Mouse (Mus musculus): Measurements from ENCODE around the gene Cul9.
"Not testable (repeated sequence)": the region's sequence is repeated elsewhere in the genome, so short reads cannot be mapped to it uniquely, and the experiment has no call there.

Gene Cul9

DNA sequence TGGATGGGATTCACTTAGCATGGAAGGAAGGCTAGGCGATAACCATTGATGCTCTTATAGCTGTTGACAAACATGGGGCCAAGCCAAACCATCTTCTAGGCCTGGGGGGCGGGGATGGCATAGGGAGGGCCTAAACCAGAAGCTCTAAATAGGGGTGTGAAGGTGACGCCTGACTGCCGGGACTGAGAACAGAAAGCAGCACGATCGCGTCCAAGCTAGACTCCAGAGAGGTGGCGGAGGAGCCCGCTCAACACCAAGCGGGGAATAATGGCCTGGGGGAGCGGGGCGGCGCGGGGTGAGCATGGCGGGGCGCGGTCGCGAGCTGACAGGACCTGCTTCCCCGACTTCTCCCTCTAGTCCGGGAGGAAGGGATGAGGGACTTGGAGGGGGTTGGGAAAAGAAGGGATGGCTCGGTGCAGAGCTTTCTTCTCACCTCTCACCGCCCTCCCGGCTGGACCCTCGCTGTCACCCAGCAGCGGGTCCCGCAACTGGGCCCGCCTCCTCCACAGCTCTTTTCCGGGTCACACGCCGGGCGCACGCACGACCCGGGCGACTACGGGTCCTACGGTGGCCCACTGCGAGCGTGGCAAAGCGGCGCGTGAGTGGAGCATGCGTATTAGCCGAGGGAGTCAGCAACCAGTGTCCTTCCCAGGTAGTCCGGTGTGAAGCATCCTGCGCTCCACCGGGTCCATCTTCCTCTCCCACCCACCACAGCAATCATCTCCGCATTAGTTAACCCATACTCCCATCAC is at the start of gene Cul9:
TSS of gene Cul9 (minus strand) at position 576 of the 752 bp plus-strand sequence.
- peak; percentile 86 for DNase-seq

DNA sequence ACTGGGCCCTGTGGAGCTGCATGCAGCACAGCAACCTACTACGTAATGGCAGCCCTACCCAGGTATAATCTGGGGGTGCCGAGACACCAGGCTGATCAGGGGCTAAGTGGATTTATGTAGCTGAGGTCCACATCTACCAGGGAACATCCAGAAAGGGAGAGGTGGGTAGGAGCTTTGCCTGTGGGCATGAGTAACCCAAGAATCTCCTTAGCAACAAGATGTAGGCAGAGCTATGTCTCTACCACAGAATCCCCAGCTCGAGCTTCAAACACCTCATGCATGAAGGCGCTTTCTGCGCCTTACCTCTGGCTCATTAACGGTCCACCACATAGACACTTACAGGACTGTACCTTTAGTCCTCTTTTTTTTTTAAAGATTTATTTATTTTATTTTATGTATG is 49.1 kb upstream of the Cul9 start:
- no peak for DNase-seq

DNA sequence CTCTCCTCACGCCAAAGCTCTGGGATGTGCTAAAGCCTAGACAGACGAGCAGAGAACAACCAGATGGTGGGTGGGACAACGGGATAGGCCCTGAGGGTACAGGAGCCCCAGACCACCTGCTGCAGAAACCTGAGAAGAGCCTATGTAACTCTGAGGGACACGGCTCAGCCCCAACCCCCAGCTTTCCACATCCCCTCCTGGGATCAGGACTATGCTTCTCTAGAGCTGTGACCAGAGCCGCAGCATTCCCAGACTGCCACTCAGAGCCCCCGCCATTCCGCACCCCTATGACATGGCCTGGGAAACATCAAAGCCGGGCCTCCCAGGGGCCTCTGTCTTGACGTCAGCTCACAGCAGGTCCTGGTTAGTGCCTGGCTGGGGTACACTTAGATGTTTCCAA is 48.4 kb upstream of the Cul9 start:
- DNase-seq: no peak

DNA sequence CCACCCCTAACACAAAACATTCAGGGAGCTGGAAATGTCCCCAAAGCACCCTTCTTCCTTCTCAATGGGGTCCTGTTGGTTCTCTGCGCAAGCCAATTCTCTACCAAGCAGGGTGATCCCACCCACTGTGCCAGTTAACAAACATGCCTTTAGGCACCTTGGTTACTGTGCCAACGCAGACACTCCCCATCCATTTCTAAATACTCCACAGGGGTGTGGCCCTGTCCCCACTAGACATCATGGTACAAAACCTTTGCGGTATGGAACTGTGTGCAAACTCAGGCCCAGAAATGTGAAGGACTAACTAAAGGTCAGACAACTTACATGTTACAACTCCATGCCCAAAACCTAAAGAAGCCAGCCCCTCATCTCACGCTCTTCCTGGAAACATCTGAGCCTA is 46.9 kb upstream of the Cul9 start:
- DNase-seq: no peak

DNA sequence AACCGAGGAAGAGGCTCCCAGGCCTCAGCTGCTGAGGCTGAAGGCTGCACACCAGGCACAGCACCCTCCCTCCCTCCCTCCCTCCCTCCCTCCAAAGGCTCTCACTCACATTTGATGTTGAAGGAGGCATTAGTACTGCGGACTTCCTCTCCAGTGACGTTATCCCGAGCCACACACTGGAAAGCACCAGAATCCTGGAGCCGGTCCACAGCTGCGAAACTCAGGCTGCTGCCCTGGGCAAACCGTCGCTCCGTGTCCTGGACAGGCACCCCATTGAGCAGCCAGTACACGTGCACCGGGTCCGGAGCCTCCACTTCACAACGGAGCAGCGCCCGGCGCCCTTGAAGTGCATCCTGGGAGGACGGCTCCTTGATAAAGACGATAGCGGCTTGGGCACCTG is 45.2 kb upstream of the Cul9 start:
- DNase-seq: no peak

DNA sequence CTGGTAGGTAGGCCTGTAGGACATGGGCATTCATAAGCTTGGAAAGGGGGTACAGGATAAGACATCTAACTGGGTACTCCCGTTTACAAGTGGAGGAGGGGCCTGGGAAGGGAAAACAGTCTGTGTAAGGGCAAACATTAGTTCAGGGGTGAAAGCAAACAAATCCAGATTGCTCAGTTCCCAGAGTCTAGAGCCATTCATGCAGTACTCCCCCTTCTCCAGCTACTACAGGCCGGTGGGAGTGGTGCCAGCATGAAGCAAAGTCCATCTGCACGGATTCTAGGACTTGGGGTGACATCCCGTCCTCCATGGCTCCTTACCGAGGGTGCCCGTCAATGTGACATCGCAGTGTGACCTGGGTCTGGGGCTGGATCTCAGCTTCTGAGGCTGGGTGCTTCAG is 44.3 kb upstream of the Cul9 start:
- no peak for DNase-seq

DNA sequence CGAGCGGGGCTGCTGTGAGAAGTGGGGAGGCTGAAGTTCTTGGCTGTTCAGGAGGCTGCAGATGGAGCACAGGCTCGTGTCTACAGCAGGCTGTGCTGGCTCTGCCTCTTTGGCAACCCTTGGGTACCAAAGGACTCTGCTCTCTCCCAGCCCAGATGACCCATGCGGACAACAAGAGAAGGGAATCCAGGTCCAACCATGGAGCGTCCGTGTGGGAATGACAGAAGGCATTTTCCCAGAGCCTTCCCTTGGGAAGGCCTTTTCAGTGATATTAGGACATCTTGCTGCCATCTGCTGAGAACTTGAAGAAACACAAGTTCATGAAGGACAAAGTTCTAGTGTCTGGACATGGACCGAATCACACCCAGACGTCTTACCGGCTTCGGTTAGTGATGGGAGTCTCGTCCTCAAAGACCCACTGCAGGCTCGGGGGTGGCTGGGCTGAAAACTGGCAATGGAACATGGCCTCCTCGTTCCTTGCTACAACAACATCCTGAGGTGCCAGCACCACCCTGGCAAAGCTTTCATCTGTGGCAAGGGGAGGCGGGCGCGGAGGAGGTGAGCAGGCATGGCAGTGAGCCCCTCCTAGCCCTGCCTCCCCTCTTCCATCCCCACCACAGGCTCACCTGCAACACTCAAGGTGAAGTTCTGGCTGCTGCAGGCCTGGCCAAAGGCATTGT is 43.6 kb upstream of the Cul9 start:
- peak; percentile 26 for DNase-seq

DNA sequence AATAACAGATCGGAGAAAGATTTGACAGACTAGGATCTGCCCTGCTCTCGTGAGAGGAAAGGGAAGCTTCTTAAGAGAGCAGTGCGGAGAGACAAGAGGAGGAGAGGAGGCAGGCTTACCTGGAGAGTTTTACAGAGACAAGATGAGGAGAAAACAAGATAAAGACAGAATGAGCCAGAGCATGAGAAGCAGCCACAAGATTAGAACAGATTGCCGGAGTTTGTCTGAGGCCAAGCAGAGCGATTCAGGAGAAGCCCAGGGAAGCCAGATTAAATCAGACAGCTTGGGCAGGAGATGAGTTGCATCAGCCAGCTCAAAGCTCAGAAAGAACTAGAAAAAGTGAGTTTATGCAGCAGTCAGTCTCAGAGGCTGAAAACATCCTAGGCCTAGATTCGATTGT is 42.7 kb upstream of the Cul9 start:
- no peak for DNase-seq

DNA sequence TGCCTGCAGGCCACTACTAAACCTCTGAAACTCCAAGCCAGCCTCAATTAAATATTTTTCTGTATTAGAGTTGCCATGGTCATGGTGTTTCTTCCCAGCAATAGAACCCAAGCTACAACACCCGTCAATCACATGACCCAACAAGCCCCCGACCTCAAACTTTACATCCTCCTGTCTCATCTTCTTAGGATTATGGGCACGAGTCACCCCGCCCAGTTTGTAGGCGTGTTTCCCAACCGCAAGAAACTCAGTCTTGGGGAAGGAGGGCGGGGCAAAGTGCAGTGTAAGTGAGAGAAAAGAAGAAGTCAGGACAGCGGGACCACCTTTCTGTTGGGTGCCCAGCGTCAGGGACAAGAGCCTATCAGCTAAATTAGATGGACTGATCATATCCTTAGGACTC is 42.0 kb upstream of the Cul9 start:
- no peak for DNase-seq

DNA sequence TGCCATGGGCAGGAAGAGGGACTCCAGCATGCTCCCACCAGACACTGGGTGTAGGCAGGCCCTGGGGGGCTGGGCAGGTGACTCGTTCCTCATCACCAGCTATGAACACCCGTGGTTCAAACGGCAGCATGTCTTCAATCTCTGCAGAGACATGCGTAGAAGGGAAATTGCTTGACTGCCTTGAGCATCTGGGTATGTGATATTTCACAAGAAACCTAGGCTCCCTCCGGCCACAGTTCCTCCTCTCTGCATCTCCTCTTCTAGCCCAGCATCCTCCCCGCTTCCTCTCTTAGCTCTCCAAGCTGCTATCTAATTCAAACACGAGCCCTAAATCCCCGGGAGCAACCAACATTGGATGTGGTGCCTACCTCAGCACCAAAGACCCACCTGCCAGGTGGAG is 40.1 kb upstream of the Cul9 start:
- DNase-seq: no peak

DNA sequence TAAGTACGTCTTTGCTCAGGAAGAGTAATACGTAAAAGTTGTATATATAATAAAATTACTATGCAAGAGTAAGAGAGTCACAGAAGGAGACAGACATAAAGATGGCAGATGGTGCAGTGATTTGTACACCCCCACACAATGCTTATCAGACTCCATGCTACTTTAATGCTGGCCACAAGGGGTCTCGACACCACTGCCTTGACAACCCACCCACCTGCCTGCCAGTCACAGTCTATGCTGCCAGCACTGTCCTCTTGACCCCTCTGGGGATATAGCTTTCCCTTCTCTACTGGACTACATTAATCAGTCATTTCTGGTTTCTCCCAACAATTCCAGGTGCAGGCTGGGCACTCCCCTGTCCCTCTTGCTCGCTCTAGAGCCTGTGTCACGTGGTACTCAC is 32.5 kb upstream of the Cul9 start:
- no peak for DNase-seq

DNA sequence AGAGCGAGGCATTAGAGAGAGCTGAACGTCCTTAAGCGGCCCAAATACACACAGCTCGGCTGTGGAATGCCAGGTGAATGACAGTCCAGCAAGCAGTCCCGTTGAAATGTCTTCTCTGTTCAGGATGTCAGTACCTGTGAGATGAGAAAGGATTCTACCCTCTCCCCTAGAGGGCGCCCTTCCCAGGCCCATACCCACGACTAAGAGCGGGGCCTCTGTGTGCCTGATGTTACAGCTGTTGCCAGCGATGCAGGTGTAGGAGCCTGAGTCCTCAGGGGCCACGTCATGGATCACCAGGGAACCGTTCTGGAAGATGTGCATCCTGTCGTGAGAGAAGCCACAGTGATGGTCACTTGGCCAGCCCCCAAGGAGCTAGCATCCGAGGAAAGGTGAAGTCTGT is 29.9 kb upstream of the Cul9 start:
- DNase-seq: peak; percentile 44

DNA sequence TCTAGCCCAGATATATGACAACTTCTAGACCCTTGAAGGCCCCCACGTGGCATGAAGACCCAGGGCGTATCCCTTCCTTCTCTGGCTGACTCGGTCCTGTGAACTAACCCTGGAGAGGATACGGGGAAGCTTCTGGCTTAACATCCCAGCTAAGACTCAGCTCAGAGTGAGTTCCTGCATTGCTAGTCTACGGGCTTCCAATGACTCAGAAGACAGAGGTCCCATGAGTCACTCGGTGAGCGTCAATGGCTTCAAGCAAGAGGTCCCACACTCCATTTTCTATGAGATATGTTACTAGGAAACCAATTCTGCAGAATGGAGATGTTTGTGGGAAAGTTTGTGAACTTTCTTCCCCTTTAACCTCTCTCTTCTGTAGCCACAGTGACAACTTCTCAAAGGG is 28.3 kb upstream of the Cul9 start:
- no peak for DNase-seq

DNA sequence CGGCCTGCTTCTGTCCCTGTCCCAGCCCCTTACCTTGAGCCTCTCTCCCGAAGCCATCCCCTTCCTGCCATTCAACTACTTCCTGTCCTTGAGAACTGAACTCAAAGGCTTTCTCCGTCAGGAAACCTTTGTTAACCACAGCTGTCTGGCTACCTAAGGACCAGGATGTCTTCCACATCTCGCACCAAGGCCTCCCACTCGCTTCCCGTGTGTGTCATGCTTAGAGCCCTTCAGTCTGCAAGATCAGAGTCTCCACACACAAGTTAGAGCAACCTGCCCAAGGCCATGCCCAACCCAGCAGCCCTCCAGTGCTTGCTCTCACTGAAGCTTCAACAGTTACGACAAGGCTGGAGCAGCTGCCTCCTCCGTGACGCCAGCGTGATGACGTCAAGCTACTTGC is 24.8 kb upstream of the Cul9 start:
- DNase-seq: no peak

DNA sequence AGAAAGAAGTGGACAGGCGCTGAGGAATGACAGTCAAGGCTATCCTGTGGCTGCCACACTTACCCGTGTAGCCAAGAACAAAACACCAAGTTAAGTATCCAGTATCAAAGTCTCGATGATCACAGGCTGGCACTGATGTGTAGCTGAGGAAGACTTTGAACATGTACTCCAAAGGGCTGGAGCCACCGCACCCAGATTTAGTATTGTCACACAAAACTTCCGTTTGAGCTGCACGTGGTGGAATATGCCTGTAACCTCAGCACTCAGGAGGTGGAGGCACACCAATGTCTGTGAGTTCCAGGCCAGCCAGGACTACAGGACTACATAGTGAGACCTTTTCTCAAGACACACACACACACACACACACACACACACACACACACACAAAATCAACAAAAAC is 13.0 kb upstream of the Cul9 start:
- no peak for DNase-seq

DNA sequence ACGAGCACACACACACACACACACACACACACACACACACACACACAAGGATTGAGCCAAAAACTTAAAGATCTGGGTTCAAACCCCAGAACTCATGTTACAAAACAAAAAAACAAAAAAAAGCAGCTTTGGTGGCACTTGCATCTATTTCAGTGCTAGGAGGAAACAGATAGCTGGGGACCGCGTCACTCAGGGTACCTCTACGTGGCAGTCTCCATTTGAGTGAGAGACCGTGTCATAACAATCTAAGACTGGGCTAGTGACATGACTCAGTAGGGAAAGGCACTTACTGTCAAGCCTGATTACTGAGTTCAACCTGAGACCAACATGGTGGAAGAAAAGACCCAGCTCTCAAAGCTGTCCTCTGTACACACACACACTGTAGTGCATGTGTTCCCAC is 12.0 kb upstream of the Cul9 start:
- DNase-seq: no peak

DNA sequence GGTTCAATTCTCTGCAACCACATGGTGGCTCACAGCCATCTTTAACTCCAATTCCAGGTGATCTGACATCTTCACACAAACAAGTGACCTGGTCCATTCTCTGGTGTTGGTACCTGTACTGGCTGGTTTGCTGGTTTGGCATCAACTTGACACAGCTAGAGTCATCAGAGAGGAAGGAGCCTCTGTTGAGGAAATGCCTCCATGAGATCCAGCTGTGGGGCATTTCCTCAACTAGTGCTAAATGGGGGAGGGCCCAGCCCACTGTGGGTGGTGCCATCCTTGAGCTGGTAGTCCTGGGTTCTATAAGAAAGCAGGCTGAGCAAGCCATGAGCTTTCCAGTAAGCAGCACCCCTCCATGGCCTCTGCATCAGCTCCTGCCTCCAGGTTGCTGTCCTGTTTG is 11.1 kb upstream of the Cul9 start:
- DNase-seq: not testable (repeated sequence)

DNA sequence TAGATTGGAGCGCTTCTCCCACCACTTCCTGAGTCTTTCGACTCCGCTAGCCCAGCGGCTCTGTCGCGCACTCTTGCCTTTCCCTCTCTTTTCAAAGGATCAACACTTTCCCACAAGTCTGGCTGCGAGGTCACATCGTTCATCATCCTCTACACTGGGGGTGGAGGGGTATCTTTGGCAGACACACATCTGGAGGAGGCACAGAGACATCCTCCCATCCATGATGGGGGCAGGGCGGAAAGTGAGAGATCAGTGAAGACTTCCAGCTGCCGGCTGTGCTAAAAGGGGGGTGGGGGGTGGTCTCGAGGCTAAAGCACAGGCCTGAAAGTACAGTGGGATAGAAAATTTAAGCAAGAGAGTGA is 10.4 kb upstream of the Cul9 start:
- no peak for DNase-seq

DNA sequence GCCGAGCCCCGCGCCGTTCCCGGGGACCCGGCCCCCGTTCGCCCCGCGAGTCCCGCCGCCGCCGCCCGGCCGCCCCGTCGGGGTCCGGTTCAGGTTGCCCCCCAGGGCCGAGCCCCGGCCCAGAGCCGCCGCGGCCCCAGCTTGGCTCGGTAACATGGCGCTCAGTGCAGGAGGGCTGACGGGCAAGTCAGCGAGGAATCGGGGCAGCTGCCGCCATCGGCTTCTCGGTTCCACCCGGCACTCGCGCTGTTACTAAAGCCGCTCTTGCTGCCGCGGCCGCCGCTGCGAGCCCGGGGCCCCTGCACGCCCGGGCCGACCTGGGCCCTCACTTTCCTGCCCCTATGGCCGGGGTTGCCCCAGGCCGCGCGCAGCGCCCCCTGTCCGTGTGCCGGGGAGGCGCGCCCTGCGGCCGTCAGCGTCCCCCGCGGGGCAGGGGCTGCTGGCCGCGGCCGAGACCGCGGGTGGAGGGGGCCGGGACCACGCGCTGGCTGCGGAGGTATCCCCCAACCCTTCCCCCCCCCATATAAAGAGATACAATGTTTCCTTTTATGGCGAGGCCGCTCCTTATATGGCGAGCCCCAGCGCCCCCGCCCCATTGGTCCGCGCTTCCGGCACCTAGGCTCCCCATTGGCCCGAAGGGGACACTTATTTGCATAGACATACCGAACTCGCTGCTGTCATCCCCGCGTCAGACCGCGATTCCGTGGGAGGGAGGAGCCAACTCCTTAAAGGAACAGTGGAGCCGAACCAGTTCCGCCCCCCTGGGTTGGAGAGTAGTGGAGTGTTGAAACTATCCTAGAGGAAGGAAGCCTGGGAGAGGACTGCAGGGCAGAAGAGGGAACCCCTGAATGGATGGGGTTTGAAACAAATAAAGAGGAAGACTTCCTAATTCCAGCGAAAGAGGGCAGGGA is 9.7 kb upstream of the Cul9 start, which contains the start of gene Srf:
TSS of gene Srf (minus strand) at position 503 of the 911 bp plus-strand sequence.
- peak; percentile 99 for DNase-seq

DNA sequence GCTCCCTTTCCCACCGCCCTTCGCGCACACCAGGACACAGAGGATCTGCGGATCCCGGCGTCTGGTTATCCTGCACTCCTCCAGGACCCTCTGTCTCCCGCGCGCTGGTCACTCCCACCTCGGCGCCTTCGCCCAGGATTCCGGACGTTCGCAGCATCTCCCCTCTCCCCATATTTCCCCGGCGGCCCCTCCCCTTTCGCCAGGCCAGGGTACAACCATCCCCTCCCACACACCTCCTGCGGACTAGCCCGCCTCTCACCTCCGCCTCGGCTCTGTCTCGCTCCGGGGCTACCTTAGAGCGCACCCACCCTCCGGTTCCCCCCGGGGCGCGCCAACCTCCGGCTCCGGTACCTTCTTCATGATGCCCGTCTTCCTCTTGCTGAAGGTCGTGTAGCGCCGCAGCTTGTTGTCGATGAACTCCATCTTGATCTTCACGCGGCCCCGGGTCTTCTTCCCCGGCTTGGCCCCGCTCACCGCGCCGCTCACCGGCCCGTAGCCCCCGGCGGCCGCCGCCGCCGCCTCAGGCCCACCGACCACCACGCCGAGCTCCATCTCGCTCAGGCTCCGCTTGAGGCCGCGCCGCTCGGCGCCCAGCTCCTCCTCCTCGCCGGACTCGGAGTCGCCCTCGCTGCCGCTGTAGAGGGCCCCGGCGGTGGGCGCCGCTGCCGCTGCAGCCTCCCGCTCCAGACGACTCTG is 8.9 kb upstream of the Cul9 start:
- peak; percentile 33 for DNase-seq

DNA sequence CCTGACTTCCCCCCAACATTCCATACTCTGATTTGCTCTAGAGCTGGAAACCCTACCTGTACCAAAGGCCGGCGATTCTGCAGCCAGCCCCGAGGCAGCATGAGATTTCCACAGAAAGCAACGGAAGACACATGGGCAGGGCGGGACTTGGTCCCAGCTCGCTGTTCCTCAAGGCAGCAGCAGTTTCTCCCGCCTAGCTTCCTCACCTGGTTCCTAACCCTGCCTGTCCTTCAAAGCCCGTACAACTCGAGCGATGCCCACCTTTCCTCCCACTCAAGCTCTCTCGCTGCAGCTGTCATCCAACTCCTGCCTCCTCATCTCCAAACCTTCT is 8.4 kb upstream of the Cul9 start:
- peak; percentile 28 for DNase-seq

DNA sequence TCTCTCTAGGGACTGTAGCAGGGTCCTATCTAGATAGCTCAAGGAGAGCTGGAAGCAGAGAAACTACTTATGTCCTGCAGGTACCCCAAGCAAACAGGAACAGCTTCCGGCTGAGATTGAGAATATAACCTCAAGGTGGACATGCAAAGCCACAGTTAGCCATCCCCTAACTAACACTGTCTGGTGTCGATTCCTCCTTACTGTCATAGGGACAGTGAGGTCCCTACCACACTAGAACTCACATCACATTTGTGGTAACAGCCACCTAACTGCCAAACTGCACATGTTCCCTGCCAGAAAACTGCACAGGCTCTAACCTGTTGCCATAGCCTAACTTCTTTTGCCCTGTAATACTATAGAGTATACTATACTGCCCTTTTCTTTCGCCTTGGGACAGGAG is 7.7 kb upstream of the Cul9 start:
- no peak for DNase-seq

DNA sequence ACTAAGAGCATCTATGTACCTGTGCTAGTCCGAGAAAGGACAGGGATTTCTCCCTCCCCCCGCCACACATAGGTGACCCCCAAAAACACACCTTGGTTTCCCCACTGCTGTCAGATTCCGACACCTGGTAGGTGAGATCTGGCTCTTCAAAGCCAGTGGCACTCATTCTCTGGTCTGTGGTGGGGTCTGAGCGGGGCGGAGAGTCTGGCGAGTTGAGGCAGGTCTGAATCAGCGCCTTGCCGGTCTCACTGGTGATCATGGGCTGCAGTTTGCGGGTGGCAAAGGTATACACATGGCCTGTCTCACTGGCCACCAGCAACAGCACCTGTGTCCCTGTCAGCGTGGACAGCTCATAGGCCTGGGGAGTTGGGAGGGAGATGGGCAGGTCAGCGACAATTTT is 7.3 kb upstream of the Cul9 start:
- no peak for DNase-seq
